Mouse (Mus musculus): ENCODE results near the gene Samd3. TPM values are rescaled to one million over a fixed set of nuclear protein-coding genes. Genes with fewer than 3 reads are reported as not detected.
A peak's percentile ranks its signal among the peaks of the same experiment; 100 is the strongest.

The Samd3 gene
- polyA plus RNA-seq (2015; fragmentation: Nextera tagmentation; extraction: Ambion mirVana) = not detected in 2 replicates

DNA sequence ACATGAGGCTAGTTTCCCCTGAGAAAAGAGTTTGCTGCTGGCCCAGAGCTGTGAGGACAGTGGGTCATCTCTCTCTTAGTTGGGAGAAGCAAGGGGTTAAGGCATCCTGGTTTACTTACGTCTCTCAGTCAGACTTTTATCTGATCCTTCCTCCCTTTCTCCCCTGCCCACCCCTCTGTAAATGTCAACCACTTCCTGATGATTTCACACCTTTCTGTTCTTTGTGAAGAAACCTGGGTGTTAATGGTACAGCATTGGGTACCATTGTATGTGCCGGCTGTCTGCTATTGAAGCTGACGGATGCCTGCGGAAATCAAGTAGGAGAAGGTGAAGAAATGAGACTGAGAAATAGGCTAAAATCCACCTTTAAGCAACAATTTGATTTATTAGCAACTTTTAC lies at the start of gene Samd3:
Samd3 (plus strand) TSS at position 220 of the 400 bp plus-strand sequence.
- Histone ChIP-seq H3K4me2 (ENCODE audit: low read depth, low read length) (no peak within 1 kb of the TSS), H3K36me3 (ENCODE audit: control insufficient read depth, insufficient read depth, low read length) (no peaks in the 10 kb centered on the region), H3K4me3 (ENCODE audit: low read length) (no peak within 1 kb of the TSS), H3K9me3 (ENCODE audit: control insufficient read depth, low read length) (no peaks in the 10 kb centered on the region), H3K4me1 (ENCODE audit: control insufficient read depth, insufficient read depth, low read length) (no peaks in the 10 kb centered on the region), H3K27me3 (replicated peaks; ENCODE audit: control insufficient read depth, insufficient read depth, low read length) (no peaks in the 10 kb centered on the region), H3K9ac (ENCODE audit: low read depth, low read length) (no peak within 1 kb of the TSS), H3K27ac (ENCODE audit: low read length) (no peak within 1 kb of the TSS)
- 52% methylated on average over 4 of the region's 4 CpGs for WGBS
- ATAC-seq = no peak

DNA sequence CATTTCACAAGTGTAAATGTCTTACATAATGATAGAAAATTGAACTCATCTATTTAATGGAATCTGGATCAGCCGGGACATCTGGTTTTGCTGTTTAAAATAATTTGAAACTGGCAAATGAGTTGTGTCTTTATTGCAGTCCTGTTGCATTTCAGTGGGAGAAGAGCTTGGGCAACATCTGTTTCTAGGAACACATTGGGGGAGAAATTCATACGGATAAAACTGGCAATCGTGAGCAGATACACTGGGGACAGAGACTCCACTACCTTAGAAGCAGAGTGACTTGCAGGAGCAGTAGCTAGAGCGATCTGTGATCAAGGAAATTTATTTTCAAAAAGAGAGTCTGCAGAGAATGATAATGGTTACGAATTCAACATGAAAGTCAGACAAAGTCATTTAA lies 44.2 kb upstream of the Samd3 start:
- Histone ChIP-seq H3K4me3 (ENCODE audit: low read length) (no peak overlapping the region), H3K9me3 (ENCODE audit: control insufficient read depth, low read length) (no peaks in the 10 kb centered on the region), H3K27me3 (replicated peaks; ENCODE audit: control insufficient read depth, insufficient read depth, low read length) (no peaks in the 10 kb centered on the region), H3K4me1 (ENCODE audit: control insufficient read depth, insufficient read depth, low read length) (no peaks in the 10 kb centered on the region), H3K4me2 (ENCODE audit: low read depth, low read length) (no peak overlapping the region), H3K36me3 (ENCODE audit: control insufficient read depth, insufficient read depth, low read length) (no peaks in the 10 kb centered on the region), H3K27ac (ENCODE audit: low read length) (no peak overlapping the region), H3K9ac (ENCODE audit: low read depth, low read length) (no peak overlapping the region)
- ATAC-seq = no peak
- WGBS = 93% methylated on average over 5 of the region's 5 CpGs

DNA sequence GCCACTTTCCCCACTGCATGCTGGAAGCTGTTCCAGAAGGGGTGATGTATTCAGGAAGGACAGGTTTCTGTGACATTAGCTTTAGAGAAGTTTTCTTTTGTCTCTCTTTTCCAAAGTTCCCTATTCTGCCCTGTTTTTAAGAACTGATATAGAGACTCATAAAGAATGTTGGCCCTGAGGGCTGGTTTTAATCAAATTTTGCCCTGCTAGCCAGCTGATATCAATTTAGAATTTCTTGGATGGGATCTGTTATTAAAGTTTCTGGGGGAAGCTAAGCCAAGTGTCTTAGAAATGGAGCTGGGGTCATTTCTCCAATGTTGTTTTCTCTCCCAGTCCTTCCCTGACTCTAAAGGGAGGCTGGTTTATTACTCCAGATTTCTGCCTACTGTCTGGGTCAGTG lies 38.7 kb upstream of the Samd3 start:
- Histone ChIP-seq H3K36me3 (ENCODE audit: control insufficient read depth, insufficient read depth, low read length) (no peaks in the 10 kb centered on the region), H3K4me1 (ENCODE audit: control insufficient read depth, insufficient read depth, low read length) (no peaks in the 10 kb centered on the region), H3K27me3 (replicated peaks; ENCODE audit: control insufficient read depth, insufficient read depth, low read length) (no peaks in the 10 kb centered on the region), H3K9ac (ENCODE audit: low read depth, low read length) (no peak overlapping the region), H3K27ac (ENCODE audit: low read length) (no peak overlapping the region), H3K4me2 (ENCODE audit: low read depth, low read length) (no peak overlapping the region), H3K4me3 (ENCODE audit: low read length) (no peak overlapping the region), H3K9me3 (ENCODE audit: control insufficient read depth, low read length) (no peaks in the 10 kb centered on the region)
- ATAC-seq = no peak

DNA sequence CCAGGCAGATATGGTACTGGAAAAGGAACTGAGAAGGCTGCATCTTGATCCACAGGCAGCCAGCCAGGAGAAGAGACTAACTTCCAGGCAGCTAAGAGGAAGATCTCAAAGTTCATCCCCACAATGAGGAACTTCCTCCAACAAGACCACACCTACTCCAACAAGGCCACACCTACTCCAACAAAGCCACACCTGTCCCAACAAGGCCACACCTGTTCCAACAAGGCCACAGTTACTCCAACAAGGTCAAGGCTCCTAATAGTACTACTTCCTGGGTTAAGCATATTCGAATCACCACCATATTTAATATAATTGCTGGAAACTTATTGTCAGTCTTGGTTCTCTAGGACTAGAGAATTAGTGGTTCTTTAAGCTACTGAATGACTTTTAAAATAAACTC lies 34.6 kb upstream of the Samd3 start:
- Histone ChIP-seq H3K27me3 (replicated peaks; ENCODE audit: control insufficient read depth, insufficient read depth, low read length) (no peaks in the 10 kb centered on the region), H3K4me2 (ENCODE audit: low read depth, low read length) (no peak overlapping the region), H3K4me1 (ENCODE audit: control insufficient read depth, insufficient read depth, low read length) (no peaks in the 10 kb centered on the region), H3K9me3 (ENCODE audit: control insufficient read depth, low read length) (no peaks in the 10 kb centered on the region), H3K27ac (ENCODE audit: low read length) (no peak overlapping the region), H3K4me3 (ENCODE audit: low read length) (no peak overlapping the region), H3K9ac (ENCODE audit: low read depth, low read length) (no peak overlapping the region), H3K36me3 (ENCODE audit: control insufficient read depth, insufficient read depth, low read length) (no peaks in the 10 kb centered on the region)
- WGBS = 85% methylated on average over 1 of the region's 1 CpGs
- ATAC-seq = peak; percentile 60

DNA sequence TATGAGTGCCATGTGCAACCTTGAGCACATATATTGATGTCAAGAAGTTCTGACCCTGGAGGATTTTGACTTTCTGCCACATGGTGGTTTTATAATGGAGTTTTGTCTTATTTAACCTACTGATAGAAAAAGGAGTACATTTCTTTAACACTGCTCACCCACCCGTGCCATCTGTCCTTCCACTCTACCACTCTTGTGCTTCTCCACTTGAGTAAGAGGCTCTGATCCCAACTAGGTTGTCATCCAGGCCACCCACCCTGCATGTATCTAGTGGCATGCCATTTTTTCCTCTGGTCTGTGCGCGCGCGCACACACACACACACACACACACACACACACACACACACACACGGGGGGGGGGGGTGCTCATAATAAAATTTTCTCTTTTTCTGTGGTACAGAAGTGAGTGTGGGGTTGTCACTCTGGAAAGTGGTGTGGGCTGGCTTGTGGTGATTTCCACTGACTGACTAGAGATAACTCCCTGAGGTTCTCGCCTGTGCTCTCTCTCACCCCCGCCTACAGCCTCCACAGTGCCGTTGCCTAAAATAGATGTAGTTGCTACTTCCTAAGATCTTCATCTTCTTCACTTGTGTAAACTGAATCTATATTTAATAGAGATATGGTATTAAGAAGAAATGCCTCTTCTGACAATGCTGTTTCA lies 26.7 kb upstream of the Samd3 start:
- no peak overlapping the region for H3K27ac ChIP-seq (ENCODE audit: low read length)
- ATAC-seq = no peak
- H3K4me2 ChIP-seq (ENCODE audit: low read depth, low read length) = no peak overlapping the region
- no peaks in the 10 kb centered on the region for H3K4me1 ChIP-seq (ENCODE audit: control insufficient read depth, insufficient read depth, low read length)
- no peaks in the 10 kb centered on the region for H3K9me3 ChIP-seq (ENCODE audit: control insufficient read depth, low read length)
- H3K27me3 ChIP-seq (replicated peaks; ENCODE audit: control insufficient read depth, insufficient read depth, low read length) = no peaks in the 10 kb centered on the region
- H3K36me3 ChIP-seq (ENCODE audit: control insufficient read depth, insufficient read depth, low read length) = no peaks in the 10 kb centered on the region
- H3K9ac ChIP-seq (ENCODE audit: low read depth, low read length) = no peak overlapping the region
- 91% methylated on average over 9 of the region's 9 CpGs for WGBS
- no peak overlapping the region for H3K4me3 ChIP-seq (ENCODE audit: low read length)

DNA sequence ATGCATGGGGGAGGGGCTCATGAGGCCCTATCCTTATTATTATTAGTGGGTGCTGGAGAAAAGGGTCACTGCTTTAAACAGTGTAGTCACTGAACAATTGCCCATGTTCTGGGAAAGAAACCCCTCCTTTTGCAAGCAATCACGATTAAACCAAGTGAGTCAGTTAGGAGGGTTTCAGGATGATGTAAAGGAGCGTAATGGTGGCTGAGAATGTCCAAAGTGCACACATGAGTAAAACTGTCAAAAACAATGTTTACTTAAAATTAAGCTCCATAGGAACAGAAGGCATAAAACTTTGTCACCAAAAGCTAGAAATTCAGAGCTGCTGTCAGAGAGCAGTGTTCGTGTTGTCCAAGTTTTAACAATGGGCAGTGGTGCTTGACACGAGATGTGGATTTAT lies 8.8 kb upstream of the Samd3 start:
- no peak overlapping the region for H3K4me2 ChIP-seq (ENCODE audit: low read depth, low read length)
- H3K4me3 ChIP-seq (ENCODE audit: low read length) = no peak overlapping the region
- no peaks in the 10 kb centered on the region for H3K36me3 ChIP-seq (ENCODE audit: control insufficient read depth, insufficient read depth, low read length)
- H3K4me1 ChIP-seq (ENCODE audit: control insufficient read depth, insufficient read depth, low read length) = no peaks in the 10 kb centered on the region
- ATAC-seq = no peak
- no peaks in the 10 kb centered on the region for H3K27me3 ChIP-seq (replicated peaks; ENCODE audit: control insufficient read depth, insufficient read depth, low read length)
- 60% methylated on average over 4 of the region's 4 CpGs for WGBS
- no peak overlapping the region for H3K9ac ChIP-seq (ENCODE audit: low read depth, low read length)
- no peaks in the 10 kb centered on the region for H3K9me3 ChIP-seq (ENCODE audit: control insufficient read depth, low read length)
- H3K27ac ChIP-seq (ENCODE audit: low read length) = no peak overlapping the region

DNA sequence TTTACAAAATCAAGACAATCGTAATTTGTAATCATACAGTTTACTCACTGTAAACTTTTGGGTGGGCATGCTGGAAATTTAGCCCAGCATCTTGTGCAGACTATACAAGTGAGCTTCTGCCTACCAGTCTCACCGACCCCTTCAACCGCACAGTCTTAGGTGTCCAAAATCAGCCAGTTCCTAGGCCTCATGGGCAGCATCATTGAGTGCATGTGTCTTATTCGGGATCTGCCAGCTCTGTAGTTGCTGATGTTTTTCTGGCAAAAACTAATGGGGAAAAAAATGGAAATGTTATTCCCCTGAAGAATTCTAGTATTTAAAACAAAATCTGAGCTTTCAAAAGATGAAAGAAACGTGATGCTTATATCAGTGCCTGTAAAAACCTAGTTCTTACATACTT lies 3.3 kb upstream of the Samd3 start:
- H3K9ac ChIP-seq (ENCODE audit: low read depth, low read length) = no peak overlapping the region
- H3K27ac ChIP-seq (ENCODE audit: low read length) = no peak overlapping the region
- ATAC-seq = no peak
- H3K4me3 ChIP-seq (ENCODE audit: low read length) = no peak overlapping the region
- no peaks in the 10 kb centered on the region for H3K9me3 ChIP-seq (ENCODE audit: control insufficient read depth, low read length)
- H3K36me3 ChIP-seq (ENCODE audit: control insufficient read depth, insufficient read depth, low read length) = no peaks in the 10 kb centered on the region
- no peaks in the 10 kb centered on the region for H3K4me1 ChIP-seq (ENCODE audit: control insufficient read depth, insufficient read depth, low read length)
- 90% methylated on average over 5 of the region's 5 CpGs for WGBS
- no peak overlapping the region for H3K4me2 ChIP-seq (ENCODE audit: low read depth, low read length)
- H3K27me3 ChIP-seq (replicated peaks; ENCODE audit: control insufficient read depth, insufficient read depth, low read length) = no peaks in the 10 kb centered on the region

DNA sequence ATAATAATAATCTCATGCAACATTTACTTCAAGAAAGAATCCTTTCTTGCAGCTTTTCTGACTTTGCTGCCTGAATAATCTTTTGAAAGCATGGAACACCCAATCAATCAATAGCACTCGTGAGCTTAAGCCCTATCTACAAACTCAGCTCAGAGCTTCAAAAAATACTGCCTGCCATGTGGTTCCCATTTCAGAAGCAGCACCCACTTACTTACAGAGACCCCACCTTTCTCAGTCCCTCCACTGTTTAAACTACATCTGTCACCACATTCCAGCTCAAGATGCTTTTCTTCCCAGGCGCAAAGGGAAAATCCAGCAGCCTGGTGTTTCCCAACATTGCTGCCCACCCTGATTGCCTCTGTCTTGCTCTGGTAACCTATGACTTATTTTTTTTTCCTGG lies 2.8 kb upstream of the Samd3 start:
- H3K4me1 ChIP-seq (ENCODE audit: control insufficient read depth, insufficient read depth, low read length) = no peaks in the 10 kb centered on the region
- H3K36me3 ChIP-seq (ENCODE audit: control insufficient read depth, insufficient read depth, low read length) = no peaks in the 10 kb centered on the region
- H3K27me3 ChIP-seq (replicated peaks; ENCODE audit: control insufficient read depth, insufficient read depth, low read length) = no peaks in the 10 kb centered on the region
- 57% methylated on average over 2 of the region's 2 CpGs for WGBS
- H3K9me3 ChIP-seq (ENCODE audit: control insufficient read depth, low read length) = no peaks in the 10 kb centered on the region
- H3K27ac ChIP-seq (ENCODE audit: low read length) = no peak overlapping the region
- H3K9ac ChIP-seq (ENCODE audit: low read depth, low read length) = no peak overlapping the region
- ATAC-seq = no peak
- no peak overlapping the region for H3K4me2 ChIP-seq (ENCODE audit: low read depth, low read length)
- no peak overlapping the region for H3K4me3 ChIP-seq (ENCODE audit: low read length)

DNA sequence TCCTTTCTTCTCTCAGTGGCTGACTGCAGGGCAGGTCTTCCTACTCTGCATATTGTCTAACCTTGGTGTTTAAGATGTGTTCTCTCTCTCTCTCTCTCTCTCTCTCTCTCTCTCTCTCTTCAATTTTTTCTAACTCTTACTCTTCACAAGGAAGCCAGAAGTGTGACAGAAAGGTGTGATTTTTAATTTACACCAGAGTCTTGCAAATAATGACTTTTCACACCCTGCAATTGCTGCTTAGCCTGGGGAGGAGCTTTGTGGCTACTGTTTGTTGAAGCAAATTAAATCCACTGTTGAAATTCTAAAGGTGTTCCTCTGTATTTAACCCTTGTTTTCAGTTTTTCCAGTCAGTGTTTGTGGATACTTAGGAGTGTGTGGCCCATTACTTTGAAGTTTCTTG lies 1.3 kb upstream of the Samd3 start:
- no peaks in the 10 kb centered on the region for H3K27me3 ChIP-seq (replicated peaks; ENCODE audit: control insufficient read depth, insufficient read depth, low read length)
- no peak for ATAC-seq

DNA sequence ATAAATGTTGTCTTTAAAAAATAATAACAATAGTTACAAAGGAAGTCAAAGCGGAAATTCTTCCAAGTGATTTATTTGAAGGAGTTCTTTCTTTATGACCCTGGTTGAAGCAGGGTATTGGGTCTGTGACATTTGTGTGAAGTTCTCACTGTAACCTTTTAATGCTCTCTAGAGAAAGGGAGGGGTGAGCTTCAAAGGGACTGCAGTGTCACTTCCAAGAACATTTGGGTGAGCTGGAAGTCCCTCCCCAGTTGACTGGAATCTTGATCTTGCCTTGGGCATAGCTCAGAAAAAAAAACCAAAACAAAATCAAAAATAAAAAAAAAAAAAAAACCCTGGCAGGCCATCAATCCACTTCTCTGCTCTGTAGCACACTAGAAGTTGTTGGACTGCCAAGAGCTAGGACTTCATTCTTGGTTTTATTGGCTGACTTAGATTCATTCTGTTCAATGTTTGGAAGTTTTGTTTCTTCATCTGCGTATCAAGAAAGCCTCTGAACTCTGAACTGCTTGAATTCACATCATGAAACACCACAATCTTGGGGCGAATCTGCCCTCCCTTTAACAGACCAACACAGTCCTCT lies 2.7 kb downstream of the Samd3 start:
- ATAC-seq = no peak
- Histone ChIP-seq H3K36me3 (ENCODE audit: control insufficient read depth, insufficient read depth, low read length) (no peaks in the 10 kb centered on the region), H3K27me3 (replicated peaks; ENCODE audit: control insufficient read depth, insufficient read depth, low read length) (no peaks in the 10 kb centered on the region), H3K9ac (ENCODE audit: low read depth, low read length) (no peak overlapping the region), H3K9me3 (ENCODE audit: control insufficient read depth, low read length) (no peaks in the 10 kb centered on the region), H3K4me2 (ENCODE audit: low read depth, low read length) (no peak overlapping the region), H3K4me3 (ENCODE audit: low read length) (no peak overlapping the region), H3K4me1 (ENCODE audit: control insufficient read depth, insufficient read depth, low read length) (no peaks in the 10 kb centered on the region), H3K27ac (ENCODE audit: low read length) (no peak overlapping the region)
- WGBS = 75% methylated on average over 3 of the region's 3 CpGs

More for the DNA sequence above, 1.3 kb upstream of the Samd3 start:
- H3K4me3 ChIP-seq (ENCODE audit: low read length) = no peak overlapping the region
- no peak overlapping the region for H3K27ac ChIP-seq (ENCODE audit: low read length)
- no peaks in the 10 kb centered on the region for H3K4me1 ChIP-seq (ENCODE audit: control insufficient read depth, insufficient read depth, low read length)
- no peaks in the 10 kb centered on the region for H3K9me3 ChIP-seq (ENCODE audit: control insufficient read depth, low read length)
- H3K4me2 ChIP-seq (ENCODE audit: low read depth, low read length) = no peak overlapping the region
- H3K9ac ChIP-seq (ENCODE audit: low read depth, low read length) = no peak overlapping the region
- H3K36me3 ChIP-seq (ENCODE audit: control insufficient read depth, insufficient read depth, low read length) = no peaks in the 10 kb centered on the region

Measured in intestine, embryonic 16.5 days (tissue).